Mouse (Mus musculus): ENCODE data around the gene Mup19.
A peak's percentile ranks its signal among the peaks of the same experiment; 100 is the strongest.
"Not testable (repeated sequence)": the region's sequence is repeated elsewhere in the genome, so short reads cannot be mapped to it uniquely, and the experiment has no call there.

Mup19 gene

DNA sequence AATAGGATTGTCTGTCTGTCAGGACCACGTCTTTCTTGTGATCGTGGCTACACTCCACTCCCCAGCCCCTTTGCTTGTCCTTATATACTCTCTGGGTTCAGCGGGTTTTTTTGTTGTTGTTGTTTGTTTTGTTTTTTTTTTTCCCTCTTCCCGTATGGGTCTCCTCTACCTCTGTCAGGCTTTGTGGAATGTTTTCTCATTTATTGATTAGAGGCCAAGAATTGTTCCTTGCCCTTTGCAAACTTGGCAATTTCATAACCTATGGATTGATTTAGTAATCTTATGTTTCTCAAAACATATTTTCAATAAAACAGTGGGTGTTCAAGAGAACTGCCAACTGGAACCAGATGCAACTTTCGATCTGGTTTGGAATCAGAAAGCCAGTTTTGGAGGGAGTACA is at the start of gene Mup19:
Gene Mup19 (minus strand): TSS at position 101 of the 400 bp plus-strand sequence.
- DNase-seq = not testable (repeated sequence)

- no peak for DNase-seq
Observed at GRCm38 (mm10) chr4:61829211-61829610, 47.1 kb upstream of the Mup19 start.

DNA sequence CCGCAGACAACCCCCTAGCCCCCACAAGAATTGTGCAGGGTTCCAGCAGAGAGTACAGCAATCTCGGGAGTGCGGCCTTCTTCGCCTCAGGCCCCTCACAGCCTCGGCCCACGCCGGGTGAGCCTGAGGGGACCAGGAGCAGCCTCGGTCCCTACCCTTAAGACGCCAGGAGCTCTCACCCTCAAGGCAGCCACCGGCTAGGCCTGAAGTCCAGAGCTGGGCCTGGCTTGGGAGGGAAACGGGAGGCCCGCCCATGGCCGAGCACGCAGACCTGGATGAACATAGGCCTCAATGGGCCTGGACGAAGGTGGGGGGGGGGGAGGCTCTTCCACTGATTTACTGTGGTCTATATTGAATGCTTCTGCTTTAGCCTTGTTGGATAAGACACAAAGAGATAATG is 41.1 kb upstream of the Mup19 start:
- no peak for DNase-seq

- not testable (repeated sequence) for DNase-seq
Observed at GRCm38 (mm10) chr4:61822541-61822940, 40.5 kb upstream of the Mup19 start.

DNA sequence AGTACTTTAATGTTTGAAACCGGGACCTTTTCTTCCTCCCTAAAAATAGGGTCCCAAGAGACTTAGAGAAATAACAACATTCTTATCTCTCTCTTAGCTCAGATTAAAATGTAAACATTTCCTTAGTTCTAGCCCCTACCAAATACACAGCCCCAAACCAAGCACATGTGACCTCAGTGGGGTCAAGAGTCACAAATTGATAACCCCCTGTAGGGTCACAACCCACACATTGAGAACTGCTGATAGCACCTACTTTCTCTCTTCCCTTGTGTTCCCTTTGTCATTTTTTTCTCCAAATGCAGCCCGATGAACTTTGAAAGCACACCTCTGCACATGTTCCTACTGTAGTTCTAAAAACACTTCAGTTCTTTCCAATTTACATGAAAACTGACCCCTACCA is 33.5 kb upstream of the Mup19 start:
- DNase-seq = no peak

GRCm38 (mm10) chr4:61813435-61813834 is 31.4 kb upstream of the Mup19 start:
- no peak for DNase-seq

- DNase-seq = peak in 1 of 2 experiments; percentile 12
Observed at GRCm38 (mm10) chr4:61811193-61811592, 29.1 kb upstream of the Mup19 start.

DNA sequence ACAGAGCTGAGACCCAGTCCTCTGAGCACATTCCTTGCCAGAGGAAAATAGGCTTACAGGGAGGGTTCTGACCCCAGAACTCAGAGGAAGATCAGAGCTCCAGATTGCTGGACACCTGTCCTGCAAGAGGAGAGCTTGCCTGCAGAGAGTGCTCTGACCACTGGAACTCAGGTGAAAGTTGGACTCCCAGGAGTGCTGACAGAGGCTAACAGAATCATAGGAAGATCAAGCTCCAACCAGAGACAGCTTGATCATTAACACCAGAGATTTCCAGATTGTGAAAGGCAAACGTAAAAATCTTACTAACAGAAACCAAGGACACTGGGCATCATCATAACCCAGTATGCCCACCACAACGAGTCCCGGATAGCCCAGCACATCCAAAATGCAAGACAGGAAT is 26.9 kb upstream of the Mup19 start:
- DNase-seq = not testable (repeated sequence)

DNA sequence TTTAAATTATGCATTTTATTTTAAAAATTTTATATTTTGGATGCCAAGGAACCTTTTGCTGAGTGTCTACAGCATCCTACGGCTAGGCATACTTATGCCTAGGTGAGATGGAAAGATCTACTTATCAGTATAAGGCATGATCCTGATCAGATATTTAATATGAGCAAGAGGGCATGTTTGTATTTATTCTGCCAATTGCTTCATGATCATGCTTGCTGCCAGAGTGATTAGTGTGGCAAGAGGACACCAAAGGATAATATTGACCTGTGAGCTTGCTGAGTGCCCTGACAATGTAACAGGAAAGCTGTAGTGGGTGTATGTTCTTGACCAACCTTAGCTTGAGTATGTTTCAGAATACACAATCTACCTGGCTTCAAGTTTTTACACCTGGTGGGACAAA is 7.6 kb upstream of the Mup19 start:
- DNase-seq = not testable (repeated sequence)

DNA sequence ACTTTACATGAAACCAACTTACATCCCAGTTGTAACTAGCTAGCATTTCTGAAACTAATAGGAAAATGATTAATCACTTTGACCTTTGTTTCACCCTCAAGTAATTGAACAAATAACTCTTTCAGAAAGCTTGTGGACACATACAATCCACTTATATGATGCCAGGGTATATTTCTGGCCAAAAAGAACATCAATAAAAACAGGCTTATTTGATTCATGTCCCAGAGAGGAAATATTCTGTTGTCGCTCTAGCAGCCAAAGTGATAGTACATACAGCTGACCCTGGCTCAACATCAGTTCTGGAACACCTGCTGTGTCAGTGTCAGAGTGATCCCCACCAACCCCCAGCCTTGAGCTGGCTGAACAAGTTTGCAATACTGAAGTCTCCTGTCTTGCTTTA is 2.2 kb upstream of the Mup19 start:
- DNase-seq = not testable (repeated sequence)
